In the genomic region with DNA sequence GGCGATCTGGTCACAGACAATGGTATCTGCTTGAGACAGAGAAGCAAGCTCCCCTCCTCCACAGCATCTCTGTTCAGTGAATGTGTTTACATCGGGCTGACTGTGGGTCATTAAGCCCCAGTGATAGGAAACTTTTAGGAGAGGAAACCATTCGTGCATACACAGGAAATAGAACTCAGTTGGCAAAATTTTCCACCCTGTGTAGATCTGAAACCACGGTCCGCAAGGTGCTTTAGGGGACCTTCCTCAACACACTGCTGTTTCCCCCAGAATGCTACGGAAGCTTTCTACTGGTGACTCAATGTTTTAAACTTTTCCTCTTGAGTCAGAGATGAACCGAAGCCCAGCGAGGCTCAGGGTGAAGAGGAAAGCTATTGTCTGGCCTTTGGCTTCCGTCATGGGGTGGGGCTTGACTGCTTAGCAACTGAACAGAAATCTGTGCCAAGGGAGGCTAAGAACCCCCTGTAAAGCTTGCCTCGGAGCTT, we compare ENCODE assay signal across 9 mouse cellular contexts. TPM values are rescaled to one million over a fixed set of nuclear protein-coding genes. Genes with fewer than 3 reads are reported as not detected.
A peak's percentile ranks its signal among the peaks of the same experiment; 100 is the strongest.
DNase-seq lines count a peak whose midpoint lies in the region; TF ChIP-seq lines count a peak whose summit lies in the region.
"Had no signal": no experiment of that assay in that cellular context is flagged by ENCODE, and none has a peak within 500 bp of the region (broad histone marks: within the 10 kb centered on the region; RNA-seq: fewer than 3 reads in every experiment).

No protein-coding gene starts in this region.

- no peaks in the 10 kb centered on the region for H3K36me3 ChIP-seq in heart, embryonic 10.5 days
- H3K36me3 ChIP-seq in kidney, adult 2 months (ENCODE audit: control insufficient read depth, insufficient read depth, low read length): no peaks in the 10 kb centered on the region
- no peaks in the 10 kb centered on the region for H3K36me3 ChIP-seq in megakaryocyte, embryonic 14.5 days (replicated peaks; ENCODE audit: low read length)
- H3K36me3 ChIP-seq: G1E had no signal

- WGBS in heart, embryonic 10.5 days: 45% methylated on average over 10 of the region's 10 CpGs
- WGBS in kidney, adult 2 months: 31% methylated on average over 10 of the region's 10 CpGs

- DNase-seq in cerebellum, adult 9-10 months: peak; percentile 16
- DNase-seq in cerebellum, postnatal 36 days: no peak
- DNase-seq in 416B (ENCODE audit: low read depth): peak; percentile 83
- DNase-seq in brain, embryonic 14.5 days (ENCODE audit: low read depth): peak; percentile 93
- no peak for DNase-seq in heart, embryonic 10.5 days (ENCODE audit: low spot score)
- DNase-seq in kidney, adult 2 months: peak; percentile 65
- peak; percentile 53 for DNase-seq in thymus, postnatal 25 days

- no peaks in the 10 kb centered on the region for H3K9me3 ChIP-seq in heart, embryonic 10.5 days
- H3K9me3 ChIP-seq in megakaryocyte, embryonic 14.5 days: no peaks in the 10 kb centered on the region

- no peak overlapping the region for H3K4me3 ChIP-seq in heart, embryonic 10.5 days
- no peak overlapping the region for H3K4me3 ChIP-seq in kidney, adult 2 months (ENCODE audit: insufficient read depth, low read depth, low read length)
- H3K4me3 ChIP-seq in megakaryocyte, embryonic 14.5 days (replicated peaks): peak overlapping the region; percentile 53

- no peak for TF ChIP-seq CTCF in brain, embryonic 14.5 days (IDR thresholded peaks at IDR 0.05; ENCODE audit: borderline replicate concordance, extremely low read depth, insufficient read depth, insufficient read length)
- no peak for TF ChIP-seq CTCF in kidney, adult 2 months (conservative IDR thresholded peaks at IDR 0.05; ENCODE audit: insufficient read depth, insufficient read length, low read depth, low read length)

- H3K27me3 ChIP-seq in heart, embryonic 10.5 days (ENCODE audit: insufficient read depth, poor library complexity, severe bottlenecking): peaks cover 15% of the 10 kb centered on the region; the same call in 1 of the 2 replicates
- no peaks in the 10 kb centered on the region for H3K27me3 ChIP-seq in kidney, adult 2 months (replicated peaks; ENCODE audit: control insufficient read depth, insufficient read depth, low read length)
- H3K27me3 ChIP-seq in megakaryocyte, embryonic 14.5 days (replicated peaks): peaks cover 17% of the 10 kb centered on the region

- H3K4me1 ChIP-seq in heart, embryonic 10.5 days: peaks cover 40% of the 10 kb centered on the region
- H3K4me1 ChIP-seq in kidney, adult 2 months (ENCODE audit: control insufficient read depth, insufficient read depth, low read length): no peaks in the 10 kb centered on the region
- peaks cover 28% of the 10 kb centered on the region for H3K4me1 ChIP-seq in megakaryocyte, embryonic 14.5 days

- no peak for TF ChIP-seq POLR2A in brain, embryonic 14.5 days (IDR thresholded peaks at IDR 0.05; ENCODE audit: borderline replicate concordance, extremely low read depth, insufficient read depth, insufficient read length, poor library complexity, severe bottlenecking)
- TF ChIP-seq POLR2A in kidney, adult 2 months (IDR thresholded peaks at IDR 0.05; ENCODE audit: low read depth, low read length): no peak

- peak overlapping the region; percentile 44 for H3K27ac ChIP-seq in heart, embryonic 10.5 days
- peak overlapping the region; percentile 5; the same call in 1 of the 2 replicates for H3K27ac ChIP-seq in kidney, adult 2 months (ENCODE audit: insufficient read depth, low read depth, low read length)

RNA-seq across cellular contexts. Expression of gene Wdr95, which starts 2.0 kb away (rescaled TPM):
- 0.37 and 0.42 TPM in 2 replicates for polyA plus RNA-seq in brain, embryonic 14.5 days (2012; rRNA removed)
- not detected in 2 replicates for polyA plus RNA-seq in heart, embryonic 10.5 days (2016; fragmentation: Nextera tagmentation; extraction: Ambion mirVana)
- 0.03 TPM in 1 of 2 replicates, not detected in the other for polyA plus RNA-seq in kidney, adult 2 months (2012; rRNA removed)
- polyA plus RNA-seq in megakaryocyte, embryonic 14.5 days (2012; ENCODE audit: insufficient read depth, low replicate concordance): not detected in 2 replicates
- polyA plus RNA-seq: G1E had no signal

Comparison
In these comparisons a context has a peak if more than half of its experiments do, and no peak if none do; other contexts are left out.
1. DNase-seq: peak in cerebellum, adult 9-10 months (single experiment), 416B (single experiment), brain, embryonic 14.5 days (single experiment), kidney, adult 2 months (single experiment) and thymus, postnatal 25 days (single experiment); none in cerebellum, postnatal 36 days (0 of 2) and heart, embryonic 10.5 days (single experiment).